Mouse (Mus musculus) layer of hippocampus, postnatal 14 days (tissue): ENCODE results near the gene Ccdc96. TPM values are rescaled to one million over a fixed set of nuclear protein-coding genes. Genes with fewer than 3 reads are reported as not detected.

Experiments
- DNase-seq, 2 experiments: peaks; one replicate each; pipeline ENCODE4 v3.0.0; 2021 to 2022; ENCODE audit warnings: low spot score in 2 of 2, mixed read lengths in 1 of 2
- total RNA-seq, 2 experiments: library from RNA; stranded (reverse); gene quantifications; 2 replicates each; pipeline ENCODE4 v1.2.3; 2021

Gene Ccdc96
- total RNA-seq, 2 experiments from 2014 or later = 1.6 to 2.3 TPM

DNA sequence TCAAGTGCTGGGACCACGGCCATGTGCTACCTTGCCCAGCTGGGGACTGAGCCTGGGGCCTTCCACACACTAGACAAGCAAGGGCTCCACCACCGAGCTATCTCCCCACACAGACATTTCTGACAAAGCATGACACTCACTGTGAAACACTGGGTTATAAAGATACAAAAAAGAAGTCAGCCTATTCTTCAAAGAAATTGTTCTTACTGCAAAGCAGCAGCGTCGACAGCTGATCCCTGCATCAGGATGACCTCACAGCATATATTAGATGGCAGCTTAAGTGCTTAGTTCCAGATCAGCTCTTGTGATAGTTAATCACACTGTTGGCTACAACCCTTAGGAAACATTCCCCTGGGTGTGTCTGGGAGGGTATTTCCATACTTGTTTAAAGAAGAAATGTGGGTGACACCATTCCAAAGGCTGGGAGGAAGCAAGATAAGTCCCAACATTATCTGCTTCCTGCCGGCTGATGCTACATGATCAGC, 38.9 kb downstream of the Ccdc96 start:
- DNase-seq = no peak

DNA sequence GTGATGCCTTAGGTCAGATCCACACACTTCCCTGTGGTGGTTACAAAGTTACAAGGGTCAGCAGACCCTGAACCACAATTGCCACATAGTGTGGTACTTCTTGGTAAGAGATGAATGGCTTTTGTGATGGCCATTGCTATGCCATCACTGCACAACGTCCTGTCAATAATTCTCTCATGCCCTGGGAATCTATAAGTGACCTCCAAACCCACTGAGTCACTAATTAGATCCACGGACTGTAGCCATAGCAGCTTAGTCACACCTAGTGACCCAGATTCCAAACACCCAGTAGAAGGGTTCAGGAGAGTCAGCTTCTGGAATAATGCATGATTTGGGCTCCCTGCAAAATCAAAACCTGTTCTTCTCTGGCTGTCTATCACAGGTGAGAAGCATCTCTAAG, 40.8 kb downstream of the Ccdc96 start:
- DNase-seq = no peak

DNA sequence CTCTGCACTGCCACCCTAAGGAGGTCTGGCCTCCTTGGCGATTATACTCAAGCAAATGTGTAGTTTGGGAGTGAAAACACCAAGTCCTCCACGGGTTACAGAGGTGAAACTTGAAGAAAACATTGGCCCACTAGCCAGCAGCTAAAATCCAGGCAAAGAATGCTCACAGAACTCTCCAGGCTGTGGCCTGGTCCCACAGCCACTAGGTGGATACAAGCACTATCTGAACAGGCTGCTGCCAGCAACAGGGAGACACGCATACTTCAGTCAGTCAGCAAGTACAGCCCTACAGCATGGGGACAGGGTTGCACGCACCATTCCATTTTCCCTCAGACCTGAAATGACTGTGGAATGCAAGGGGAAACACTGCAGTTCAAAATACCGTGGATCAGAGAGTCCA, 41.9 kb downstream of the Ccdc96 start:
- no peak for DNase-seq

DNA sequence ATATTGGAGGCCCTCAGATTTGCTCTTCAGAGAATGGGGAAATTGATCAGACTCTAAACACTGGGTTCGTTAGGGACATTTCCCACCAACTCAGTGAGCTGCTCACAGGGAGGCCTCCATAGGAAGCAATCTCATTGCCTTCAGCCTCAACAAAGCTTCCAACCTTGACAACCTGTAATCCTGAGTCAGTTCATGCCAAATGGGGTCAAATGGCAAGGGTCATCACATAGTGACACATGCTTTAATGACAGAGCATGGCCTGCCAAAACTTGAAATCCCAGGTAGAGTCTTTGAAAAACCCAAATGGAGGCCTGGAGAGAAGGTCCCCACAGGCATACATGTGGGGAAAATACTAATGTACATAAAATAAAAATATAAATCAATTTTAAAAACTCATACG, 42.5 kb downstream of the Ccdc96 start:
- DNase-seq = no peak

DNA sequence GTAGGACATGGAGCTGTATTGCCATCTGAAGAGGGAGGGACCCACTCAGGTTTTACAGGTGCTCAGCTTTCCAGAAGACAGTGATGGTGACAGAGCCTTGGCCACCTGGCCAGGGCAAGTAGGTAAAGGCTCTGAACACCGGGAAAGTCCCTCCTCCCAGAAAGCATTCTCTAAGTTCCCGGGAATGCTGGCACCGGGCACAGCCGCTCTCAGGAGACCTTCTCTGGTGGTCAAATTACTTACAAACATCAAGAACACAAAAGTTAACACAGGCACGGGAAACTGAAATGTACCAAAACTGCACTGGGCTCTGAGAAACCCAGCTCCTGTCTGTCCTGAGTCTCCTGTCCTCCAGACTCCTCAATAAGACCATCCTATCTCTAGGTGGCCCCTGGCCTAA, 45.3 kb downstream of the Ccdc96 start:
- no peak for DNase-seq

DNA sequence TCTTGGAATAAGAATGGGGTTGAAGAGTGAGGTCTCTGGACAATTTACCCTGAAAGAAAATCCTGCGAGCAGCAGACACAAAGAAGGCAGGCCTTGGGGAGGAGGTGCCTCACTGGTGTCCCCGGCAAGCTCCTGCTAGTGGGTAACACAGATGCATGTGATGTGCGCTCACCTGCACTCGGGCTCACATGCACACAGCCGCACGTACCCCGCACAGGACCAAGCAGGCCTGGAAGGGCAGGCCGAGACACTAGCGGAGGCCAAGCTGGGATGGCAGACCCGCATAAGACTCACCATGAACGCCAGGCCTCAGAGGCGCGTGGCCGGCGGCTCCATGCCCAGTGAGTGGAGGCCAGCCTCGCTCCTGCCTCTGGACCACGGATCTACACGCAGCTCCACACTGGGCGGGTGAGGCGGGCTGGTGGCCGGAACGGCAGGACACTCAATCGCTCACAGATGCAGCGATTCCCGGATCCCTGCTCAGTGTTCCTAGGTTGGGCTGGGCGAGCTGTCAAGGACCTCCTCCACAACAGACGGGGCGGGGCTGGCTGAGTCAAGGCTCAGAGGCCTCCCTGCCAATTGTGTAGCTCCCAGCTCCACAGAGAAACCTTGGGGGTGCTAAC, 45.9 kb downstream of the Ccdc96 start:
- DNase-seq = peak; percentile 90 to 94

DNA sequence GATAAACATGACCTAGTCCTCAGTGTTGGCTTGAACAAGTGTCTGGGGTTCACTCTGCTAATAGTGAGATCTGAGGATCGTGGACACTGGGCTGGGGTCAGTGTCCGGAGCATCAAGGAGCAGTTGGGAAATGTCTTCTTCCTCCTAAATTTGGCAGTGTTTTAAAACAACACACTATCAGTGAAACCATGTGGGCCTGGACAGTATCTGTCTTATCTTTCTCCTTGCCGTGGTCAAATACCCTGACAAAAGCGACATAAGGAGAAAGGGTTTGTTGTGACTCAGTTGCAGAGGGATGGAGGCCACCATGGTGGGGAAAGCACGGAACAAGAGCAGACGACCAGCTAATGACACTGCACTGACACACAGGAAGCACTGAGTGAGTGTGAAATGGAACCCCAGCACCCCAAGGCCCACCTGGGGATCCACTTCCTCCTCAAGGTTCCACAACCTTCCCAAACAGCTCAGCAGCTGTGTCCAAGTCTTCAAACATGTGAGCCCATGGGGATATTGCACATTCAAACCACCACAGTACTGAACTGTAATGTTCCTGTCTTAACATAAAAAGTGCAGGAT, 50.2 kb downstream of the Ccdc96 start:
- DNase-seq = no peak

DNA sequence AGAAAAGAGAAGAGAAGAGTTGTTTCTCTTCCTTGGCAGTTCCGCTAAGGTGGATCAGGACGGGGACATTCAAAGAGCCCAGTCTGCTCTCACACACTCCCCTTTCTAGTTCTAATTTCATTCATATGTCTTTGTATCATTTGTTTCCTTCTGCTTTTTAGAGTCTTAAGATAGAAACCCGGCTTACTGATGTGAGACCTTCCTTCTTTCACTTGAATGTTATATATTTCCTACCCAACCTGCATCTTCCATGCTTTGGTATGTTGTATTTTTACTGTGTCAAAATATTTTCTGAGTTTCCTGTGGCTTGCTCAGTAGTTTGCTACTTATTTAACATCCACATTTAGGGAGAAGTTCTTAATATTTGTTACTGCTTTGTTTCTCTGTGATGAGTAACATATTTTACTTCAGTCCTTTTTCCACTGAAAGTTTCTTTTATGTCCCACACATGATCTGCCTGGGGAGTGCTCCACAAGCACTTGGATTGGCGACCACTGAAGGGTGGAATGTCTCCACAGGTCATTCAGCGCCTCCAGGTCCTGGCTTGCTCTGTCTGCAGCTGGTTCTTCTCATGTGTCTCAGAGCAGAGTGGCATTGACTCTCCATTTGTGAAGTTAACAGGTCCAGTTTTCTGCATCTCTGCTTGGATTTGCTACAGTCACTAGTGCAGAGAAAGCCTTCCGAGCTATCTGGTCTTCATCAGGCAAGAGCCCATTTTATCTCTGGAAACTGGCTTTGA, 51.2 kb downstream of the Ccdc96 start:
- DNase-seq = no peak

DNA sequence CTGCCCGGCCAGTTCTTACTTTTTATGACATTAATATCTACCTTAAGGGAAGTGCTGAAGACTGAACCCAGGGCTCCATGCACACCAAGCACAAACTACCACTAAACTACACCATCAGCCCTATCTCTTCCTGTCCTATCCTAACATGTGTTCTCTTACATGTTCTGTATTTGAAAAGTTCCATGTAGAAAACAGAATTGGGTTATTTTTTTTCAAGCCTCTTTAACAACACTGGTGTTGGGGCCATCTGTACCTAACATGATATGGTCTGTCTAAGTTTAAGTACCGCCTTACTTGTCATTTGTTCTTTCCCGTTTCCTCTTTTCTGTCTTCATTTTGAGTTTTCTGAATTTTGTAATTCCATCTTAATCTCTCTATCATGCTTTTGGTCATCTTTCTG, 52.0 kb downstream of the Ccdc96 start:
- DNase-seq = no peak

Other genes with a start within 250 kb of the Ccdc96 start
- 10 to 100 TPM; 54.7 to 58.8 TPM for gene Sorcs2, start 86.4 kb upstream of the Ccdc96 start, total RNA-seq
- 10 to 100 TPM; 20.2 to 21.4 TPM for gene Grpel1, start 19.6 kb upstream of the Ccdc96 start, total RNA-seq
- 10 to 100 TPM; 33.0 to 33.5 TPM for gene Tada2b, start 303 bp upstream of the Ccdc96 start, total RNA-seq
- 100 to 1,000 TPM in 1 of 2 experiments, 10 to 100 TPM in 1; 90.4 to 103 TPM for gene Tbc1d14, start 108.7 kb downstream of the Ccdc96 start, total RNA-seq
- gene D5Ertd579e, start 211.4 kb downstream of the Ccdc96 start, total RNA-seq = 100 to 1,000 TPM in 1 of 2 experiments, 10 to 100 TPM in 1; 99.1 to 118 TPM